Mouse (Mus musculus) heart, embryonic 14.5 days (tissue): ENCODE data around the gene Fgfr2. TPM values are rescaled to one million over a fixed set of nuclear protein-coding genes. Genes with fewer than 3 reads are reported as not detected.

Source experiments
- ATAC-seq: fragments of 200-750 bp; cut with Nextera tagmentation; 2 replicates; pipeline ENCODE4 v1.8.0; 2017; ENCODE audit warnings: low read depth, moderate TSS enrichment; ENCODE audit not compliant: insufficient number of reproducible peaks, insufficient read depth, low FRiP score
- H3K27ac ChIP-seq, 2 experiments: fragments of 200-500 bp in 1 of 2; fragments of 300-500 bp in 1 of 2; sonication (generic) in 1 of 2; replicated peaks in 1 of 2; 2 replicates each; pipeline ENCODE4 v1.5.1; 2012 to 2014; ENCODE audit warnings: low read depth in 2 of 2, low read length in 2 of 2, control low read depth in 1 of 2, mild to moderate bottlenecking in 1 of 2, mixed read lengths in 1 of 2; ENCODE audit not compliant: control insufficient read depth in 1 of 2, insufficient read depth in 1 of 2
- H3K27me3 ChIP-seq: fragments of 300-500 bp; sonication (generic); 2 replicates; pipeline ENCODE4 v1.6.1; 2014; ENCODE audit warnings: mild to moderate bottlenecking, low read length, control low read depth; ENCODE audit not compliant: control insufficient read depth, insufficient read depth
- H3K36me3 ChIP-seq: fragments of 300-500 bp; sonication (generic); 2 replicates; pipeline ENCODE4 v1.6.1; 2014; ENCODE audit warnings: mild to moderate bottlenecking, control low read depth, low read length, mixed read lengths; ENCODE audit not compliant: control insufficient read depth, insufficient read depth
- H3K4me1 ChIP-seq, 2 experiments: fragments of 200-500 bp in 1 of 2; fragments of 300-500 bp in 1 of 2; sonication (generic) in 1 of 2; 2 replicates each; pipeline ENCODE4 v1.6.1; 2012 to 2014; ENCODE audit warnings: low read length in 2 of 2, control low read depth in 1 of 2, mixed read lengths in 1 of 2; ENCODE audit not compliant: control insufficient read depth in 2 of 2, insufficient read depth in 2 of 2
- H3K4me2 ChIP-seq: fragments of 300-500 bp; sonication (generic); 2 replicates; pipeline ENCODE4 v1.6.1; 2014; ENCODE audit warnings: mild to moderate bottlenecking, low read length
- H3K4me3 ChIP-seq, 2 experiments: fragments of 200-500 bp in 1 of 2; fragments of 300-500 bp in 1 of 2; sonication (generic) in 1 of 2; 2 replicates each; pipeline ENCODE4 v1.5.1; 2012 to 2014; ENCODE audit warnings: low read length in 2 of 2, mild to moderate bottlenecking in 2 of 2, control low read depth in 1 of 2, low read depth in 1 of 2, moderate library complexity in 1 of 2; ENCODE audit not compliant: control insufficient read depth in 1 of 2, insufficient read depth in 1 of 2
- H3K9ac ChIP-seq: fragments of 300-500 bp; sonication (generic); 2 replicates; pipeline ENCODE4 v1.6.1; 2014; ENCODE audit warnings: mild to moderate bottlenecking, low read length
- H3K9me3 ChIP-seq: fragments of 300-500 bp; sonication (generic); 2 replicates; pipeline ENCODE4 v1.6.1; 2016; ENCODE audit warnings: low read length, control low read depth; ENCODE audit not compliant: control insufficient read depth
- WGBS: fragments of 180-500 bp; shearing (Covaris S2); extraction: QIAGEN DNeasy Blood & Tissue Kit; methylation state at CpG from one replicate; pipeline ENCODE4 v1.1.7; 2014; 5-methylcytosine and 5-hydroxymethylcytosine counted together
- polyA plus RNA-seq: library from polyadenylated mRNA; unstranded; fragments of >200 nt; fragmentation: Nextera tagmentation; extraction: Ambion mirVana; gene quantifications from 2 replicates; pipeline ENCODE4 v1.2.1, GENCODE M21; 2014

The Fgfr2 gene
- polyA plus RNA-seq, 1 experiment from 2014 or later = 22.4 TPM

DNA sequence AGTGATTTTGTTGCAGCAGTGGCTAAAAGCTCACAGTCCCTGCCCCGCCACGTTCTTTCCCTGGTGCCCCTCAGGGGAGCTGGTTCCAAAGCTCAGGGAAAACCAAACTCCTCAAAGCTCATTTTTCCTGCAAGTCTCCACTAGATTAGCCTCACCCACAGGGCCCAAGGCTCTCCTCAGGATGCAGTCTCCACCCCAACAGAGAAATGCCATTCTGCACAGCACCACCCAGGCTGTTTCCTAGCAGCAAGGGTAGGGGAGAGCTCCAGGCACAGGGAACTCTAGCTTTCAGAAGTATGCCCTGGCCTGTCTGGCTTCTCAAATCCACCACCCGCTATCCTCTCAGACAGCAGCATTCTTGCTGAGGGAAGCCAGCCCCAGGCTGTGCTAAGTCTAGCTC, 888.9 kb downstream of the Fgfr2 start:
- ATAC-seq = no peak
- H3K9me3 ChIP-seq = no peaks in the 10 kb centered on the region
- H3K4me1 ChIP-seq = no peaks in the 10 kb centered on the region
- H3K27ac ChIP-seq = no peak overlapping the region
- no peak overlapping the region for H3K4me2 ChIP-seq
- no peak overlapping the region for H3K9ac ChIP-seq
- H3K27me3 ChIP-seq = no peaks in the 10 kb centered on the region
- H3K4me3 ChIP-seq = no peak overlapping the region
- WGBS = 67% methylated on average over 3 of the region's 3 CpGs
- H3K36me3 ChIP-seq = no peaks in the 10 kb centered on the region

DNA sequence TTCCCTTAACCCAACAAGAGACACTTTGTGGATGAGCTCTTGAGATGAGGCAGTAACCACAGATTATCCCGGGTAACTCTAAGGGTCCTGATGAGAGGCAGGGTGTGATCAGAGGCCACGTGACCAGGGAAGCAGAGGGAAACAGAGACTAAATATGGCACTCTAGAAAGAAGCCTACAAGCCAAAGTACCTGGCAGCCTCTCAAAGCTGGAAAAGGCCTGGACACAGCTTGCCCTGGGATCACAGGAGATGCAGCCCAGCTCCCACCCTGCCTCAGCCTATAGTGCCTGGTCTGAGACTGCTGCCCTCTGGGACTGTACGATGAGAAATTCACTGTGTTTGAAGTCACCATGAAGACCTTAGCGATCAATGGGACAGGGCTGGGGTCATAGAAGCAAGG, 889.4 kb downstream of the Fgfr2 start:
- ATAC-seq = no peak
- Histone ChIP-seq H3K9me3 (no peaks in the 10 kb centered on the region), H3K4me1 (no peaks in the 10 kb centered on the region), H3K4me2 (no peak overlapping the region), H3K36me3 (no peaks in the 10 kb centered on the region), H3K27me3 (no peaks in the 10 kb centered on the region), H3K4me3 (no peak overlapping the region), H3K27ac (no peak overlapping the region), H3K9ac (no peak overlapping the region)
- WGBS = 69% methylated on average over 4 of the region's 4 CpGs

DNA sequence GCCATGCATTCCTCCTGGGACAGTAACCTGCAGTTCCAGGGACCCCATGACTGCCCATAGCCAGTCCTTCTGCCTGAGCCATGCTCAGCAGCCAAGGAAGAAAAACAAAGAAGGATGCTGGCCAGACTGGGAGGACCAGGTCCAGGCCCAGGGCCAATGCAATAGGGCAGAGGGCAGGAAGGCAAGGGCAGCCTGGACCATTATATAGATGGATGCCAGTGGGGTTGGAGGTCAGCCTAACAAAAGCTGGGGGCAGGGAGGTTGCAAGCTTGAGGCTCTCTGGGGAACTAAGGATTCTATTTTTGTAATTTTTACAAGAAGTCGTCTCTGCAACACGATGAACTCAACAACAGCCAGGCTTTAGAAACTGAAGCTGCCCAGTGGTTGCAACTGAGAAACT, 890.2 kb downstream of the Fgfr2 start:
- Histone ChIP-seq H3K9me3 (no peaks in the 10 kb centered on the region), H3K4me2 (no peak overlapping the region), H3K4me1 (no peaks in the 10 kb centered on the region), H3K27me3 (no peaks in the 10 kb centered on the region), H3K4me3 (no peak overlapping the region), H3K9ac (no peak overlapping the region), H3K36me3 (no peaks in the 10 kb centered on the region), H3K27ac (no peak overlapping the region)
- 44% methylated on average over 2 of the region's 2 CpGs for WGBS
- ATAC-seq = no peak

DNA sequence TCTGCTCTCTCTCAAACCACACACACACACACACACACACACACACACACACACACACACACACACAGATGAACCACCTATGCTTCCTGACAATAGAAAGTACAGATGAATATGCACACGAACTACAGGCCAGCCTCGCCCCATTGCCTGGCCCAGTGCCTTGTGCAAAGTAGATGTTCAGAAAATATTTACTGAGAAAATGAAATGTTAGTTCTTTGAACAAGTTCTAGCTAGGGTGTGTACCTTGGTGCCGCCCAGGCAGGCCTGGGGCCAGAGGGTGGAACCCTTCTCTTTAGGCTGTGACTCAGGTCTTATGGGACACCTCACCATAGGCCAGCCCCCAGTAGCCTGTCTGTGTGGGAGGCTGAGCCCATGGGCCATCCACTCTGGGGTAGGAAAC, 891.7 kb downstream of the Fgfr2 start:
- H3K9ac ChIP-seq = no peak overlapping the region
- H3K4me3 ChIP-seq = no peak overlapping the region
- no peaks in the 10 kb centered on the region for H3K9me3 ChIP-seq
- H3K4me1 ChIP-seq = peaks cover 2 to 7% of the 10 kb centered on the region in 2 experiments; a peak in 3 of 4 replicates
- no peak for ATAC-seq
- H3K36me3 ChIP-seq = no peaks in the 10 kb centered on the region
- H3K27ac ChIP-seq = no peak overlapping the region
- H3K4me2 ChIP-seq = no peak overlapping the region
- 87% methylated on average over 3 of the region's 3 CpGs for WGBS
- H3K27me3 ChIP-seq = no peaks in the 10 kb centered on the region

DNA sequence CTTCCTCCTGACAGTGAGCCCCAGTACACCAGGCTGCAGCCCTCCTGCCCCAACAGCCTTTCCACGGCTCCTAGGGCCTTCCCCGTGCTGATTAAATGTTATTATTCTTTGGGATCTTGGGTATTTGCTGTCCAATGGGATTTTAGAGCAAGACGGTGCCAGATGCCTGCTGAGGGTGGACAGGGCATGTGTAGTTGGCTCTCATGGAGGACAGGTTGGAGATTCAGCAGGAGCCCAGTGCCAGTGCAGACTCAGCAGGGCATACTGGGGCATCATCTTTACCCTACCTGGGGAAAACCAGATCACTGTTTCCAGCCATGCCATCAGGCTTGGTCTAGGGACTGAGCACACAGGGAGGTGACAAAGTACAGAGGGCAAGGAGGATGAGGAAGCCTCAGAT, 892.2 kb downstream of the Fgfr2 start:
- 76% methylated on average over 3 of the region's 3 CpGs for WGBS
- H3K36me3 ChIP-seq = no peaks in the 10 kb centered on the region
- no peaks in the 10 kb centered on the region for H3K27me3 ChIP-seq
- no peak overlapping the region for H3K4me2 ChIP-seq
- H3K9ac ChIP-seq = no peak overlapping the region
- no peak overlapping the region for H3K27ac ChIP-seq
- H3K9me3 ChIP-seq = no peaks in the 10 kb centered on the region
- peaks cover 2 to 7% of the 10 kb centered on the region in 2 experiments; a peak in 3 of 4 replicates for H3K4me1 ChIP-seq
- H3K4me3 ChIP-seq = no peak overlapping the region
- ATAC-seq = no peak

DNA sequence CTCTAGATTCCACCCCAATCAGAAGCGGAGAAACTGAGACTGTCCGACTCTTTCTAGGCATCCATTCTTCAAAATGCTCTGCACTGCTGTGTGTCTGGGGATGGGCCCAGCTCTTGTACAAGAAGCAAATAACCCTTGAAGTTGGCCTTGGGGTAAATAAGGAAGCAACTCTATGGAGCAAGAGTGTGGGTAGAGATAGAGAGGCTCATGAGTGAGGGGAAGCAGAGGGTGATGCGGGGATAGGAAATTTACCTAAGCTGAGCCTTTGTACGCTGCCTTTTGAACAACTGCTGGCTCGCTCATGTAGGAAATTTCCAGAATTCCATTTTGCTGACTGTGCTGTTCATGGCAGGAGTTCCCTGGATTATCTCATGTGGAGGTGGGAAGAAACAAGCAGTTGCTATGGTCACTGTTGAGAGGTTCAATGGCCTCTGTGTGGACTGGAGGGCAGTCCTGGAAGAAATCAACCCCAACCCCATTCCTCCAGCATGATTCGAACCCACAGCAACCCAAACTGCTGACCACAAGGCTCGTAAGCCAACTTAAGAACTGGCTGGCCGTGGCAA, 896.0 kb downstream of the Fgfr2 start:
- H3K4me2 ChIP-seq = no peak overlapping the region
- H3K27me3 ChIP-seq = no peaks in the 10 kb centered on the region
- H3K9ac ChIP-seq = no peak overlapping the region
- no peak overlapping the region for H3K4me3 ChIP-seq
- no peak for ATAC-seq
- no peaks in the 10 kb centered on the region for H3K9me3 ChIP-seq
- no peaks in the 10 kb centered on the region for H3K36me3 ChIP-seq
- 64% methylated on average over 8 of the region's 8 CpGs for WGBS
- H3K27ac ChIP-seq = no peak overlapping the region
- peaks cover 2 to 7% of the 10 kb centered on the region in 2 experiments; a peak in 3 of 4 replicates for H3K4me1 ChIP-seq

DNA sequence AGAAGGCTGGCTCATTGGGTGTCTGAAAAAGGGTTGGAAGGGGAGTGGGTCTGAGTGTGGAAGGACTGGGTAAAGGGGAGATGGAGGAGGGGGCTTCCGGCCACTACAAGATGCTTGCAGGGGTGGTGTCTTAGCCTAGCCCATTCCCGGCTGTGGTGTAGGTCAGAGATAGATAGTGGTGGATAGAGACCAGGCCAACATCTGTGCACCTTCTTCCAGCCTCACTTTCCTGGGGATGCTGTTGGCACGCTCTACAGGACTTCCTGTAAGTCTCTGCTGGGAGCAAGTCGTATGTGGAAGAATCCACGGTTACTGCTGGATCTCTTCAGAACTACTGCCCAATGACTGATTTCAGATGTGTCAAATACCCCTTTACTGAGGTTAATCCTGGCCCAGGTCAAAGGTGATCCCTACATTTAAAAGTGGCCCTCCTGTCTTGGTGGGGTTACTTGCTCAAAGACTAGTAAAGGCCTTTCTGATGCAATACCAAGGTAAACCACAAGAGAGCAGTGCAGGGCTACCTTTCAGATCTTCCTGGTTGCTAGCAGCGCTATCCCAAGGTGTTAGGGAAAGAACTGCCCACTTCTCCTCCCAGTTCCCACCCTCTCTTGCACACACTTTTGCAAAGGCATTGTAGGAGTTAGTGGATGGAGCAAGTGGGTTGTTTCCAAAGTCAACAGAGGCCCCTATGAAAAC, 896.6 kb downstream of the Fgfr2 start:
- no peak overlapping the region for H3K9ac ChIP-seq
- ATAC-seq = no peak
- 57% methylated on average over 6 of the region's 6 CpGs for WGBS
- H3K4me3 ChIP-seq = no peak overlapping the region
- peaks cover 2 to 7% of the 10 kb centered on the region in 2 experiments; a peak in 3 of 4 replicates for H3K4me1 ChIP-seq
- no peaks in the 10 kb centered on the region for H3K27me3 ChIP-seq
- H3K9me3 ChIP-seq = no peaks in the 10 kb centered on the region
- no peak overlapping the region for H3K27ac ChIP-seq
- no peak overlapping the region for H3K4me2 ChIP-seq
- H3K36me3 ChIP-seq = no peaks in the 10 kb centered on the region
